Comparison of ENCODE assay signal across 1 mouse cellular context in the genomic region with DNA sequence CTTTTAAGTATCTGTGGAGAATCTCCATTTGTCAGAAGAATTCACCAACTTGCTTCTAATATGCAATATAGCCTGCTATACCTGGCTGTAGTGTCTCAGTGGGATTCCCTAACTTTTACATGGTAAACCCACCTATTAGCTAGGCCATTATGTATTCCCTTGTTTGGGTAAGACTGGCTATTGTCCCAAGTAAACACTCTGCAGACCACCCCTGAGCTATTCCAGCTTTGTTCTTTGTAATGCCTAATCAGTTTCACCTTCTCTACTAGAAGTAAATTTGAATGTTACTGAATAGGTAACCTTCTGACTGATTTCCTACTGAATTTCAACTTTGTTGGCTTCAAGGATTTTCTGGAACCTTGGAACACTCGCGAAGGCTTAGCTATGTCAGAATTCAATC. TPM values are rescaled to one million over a fixed set of nuclear protein-coding genes. Genes with fewer than 3 reads are reported as not detected.
"Had no signal": no experiment of that assay in that cellular context is flagged by ENCODE, and none has a peak within 500 bp of the region (broad histone marks: within the 10 kb centered on the region; RNA-seq: fewer than 3 reads in every experiment).

No protein-coding gene starts in this region.

RNA-seq across cellular contexts. Expression of gene Cyp4a12b, which starts 15.2 kb away (rescaled TPM):
- total RNA-seq: neutrophil, adult 5-6 weeks had no signal

RNA-seq across cellular contexts. Expression of gene Cyp4a30b, which starts 56.1 kb away (rescaled TPM):
- total RNA-seq: neutrophil, adult 5-6 weeks had no signal
